Mouse (Mus musculus) erythroblast, embryonic 14.5 days (primary cell): ENCODE data around the gene Slc11a1.

ENCODE experiments used
- GATA1 ChIP-seq: IDR thresholded peaks from 2 replicates; pipeline ENCODE4 v1.6.1; 2012; ENCODE audit warnings: low read length, inconsistent platforms, mixed read lengths
- TAL1 ChIP-seq: IDR thresholded peaks from 3 replicates; pipeline ENCODE4 v1.6.1; 2012; ENCODE audit warnings: low read length, inconsistent platforms, mixed read lengths

GRCm38 (mm10) chr1:74334607-74335006 is 40.4 kb upstream of the Slc11a1 start:
- TF ChIP-seq GATA1 = no peak
- no peak for TF ChIP-seq TAL1
